Mouse (Mus musculus) hindbrain, embryonic 13.5 days (tissue): ENCODE results near the gene Antxr2. TPM values are rescaled to one million over a fixed set of nuclear protein-coding genes. Genes with fewer than 3 reads are reported as not detected.
A peak's percentile ranks its signal among the peaks of the same experiment; 100 is the strongest.

Experiments used
- ATAC-seq: fragments of 200-750 bp; cut with Nextera tagmentation; 2 replicates; pipeline ENCODE4 v1.8.0; 2017; ENCODE audit warnings: moderate TSS enrichment; ENCODE audit not compliant: low FRiP score
- H3K27ac ChIP-seq: fragments of 300-500 bp; sonication (generic); 2 replicates; pipeline ENCODE4 v1.5.1; 2015; ENCODE audit warnings: inconsistent platforms, mild to moderate bottlenecking, moderate library complexity
- H3K27me3 ChIP-seq: fragments of 300-500 bp; sonication (generic); 2 replicates; pipeline ENCODE4 v1.6.1; 2015; ENCODE audit warnings: mild to moderate bottlenecking, inconsistent platforms
- H3K36me3 ChIP-seq: fragments of 300-500 bp; sonication (generic); 2 replicates; pipeline ENCODE4 v1.6.1; 2015; ENCODE audit warnings: mild to moderate bottlenecking, inconsistent platforms
- H3K4me1 ChIP-seq: fragments of 300-500 bp; sonication (generic); replicated peaks from 2 replicates; pipeline ENCODE4 v1.6.1; 2015; ENCODE audit warnings: inconsistent platforms
- H3K4me2 ChIP-seq: fragments of 300-500 bp; sonication (generic); 2 replicates; pipeline ENCODE4 v1.6.1; 2015; ENCODE audit warnings: inconsistent platforms, mild to moderate bottlenecking, moderate library complexity
- H3K4me3 ChIP-seq: fragments of 300-500 bp; sonication (generic); 2 replicates; pipeline ENCODE4 v1.5.1; 2015; ENCODE audit warnings: mild to moderate bottlenecking, inconsistent platforms
- H3K9ac ChIP-seq: fragments of 300-500 bp; sonication (generic); 2 replicates; pipeline ENCODE4 v1.6.1; 2015; ENCODE audit warnings: mild to moderate bottlenecking, inconsistent platforms
- H3K9me3 ChIP-seq: fragments of 300-500 bp; sonication (generic); 2 replicates; pipeline ENCODE4 v1.6.1; 2016; ENCODE audit warnings: inconsistent platforms
- WGBS: fragments of 180-500 bp; shearing (Covaris S2); methylation state at CpG from one replicate; pipeline ENCODE4 v1.1.7; 2015; 5-methylcytosine and 5-hydroxymethylcytosine counted together
- polyA plus RNA-seq: library from polyadenylated mRNA; unstranded; fragments of >200 nt; fragmentation: Nextera tagmentation; extraction: Ambion mirVana; gene quantifications from 2 replicates; pipeline ENCODE4 v1.2.1, GENCODE M21; 2015

Antxr2 gene
- polyA plus RNA-seq, 1 experiment from 2014 or later = 4.6 TPM

DNA sequence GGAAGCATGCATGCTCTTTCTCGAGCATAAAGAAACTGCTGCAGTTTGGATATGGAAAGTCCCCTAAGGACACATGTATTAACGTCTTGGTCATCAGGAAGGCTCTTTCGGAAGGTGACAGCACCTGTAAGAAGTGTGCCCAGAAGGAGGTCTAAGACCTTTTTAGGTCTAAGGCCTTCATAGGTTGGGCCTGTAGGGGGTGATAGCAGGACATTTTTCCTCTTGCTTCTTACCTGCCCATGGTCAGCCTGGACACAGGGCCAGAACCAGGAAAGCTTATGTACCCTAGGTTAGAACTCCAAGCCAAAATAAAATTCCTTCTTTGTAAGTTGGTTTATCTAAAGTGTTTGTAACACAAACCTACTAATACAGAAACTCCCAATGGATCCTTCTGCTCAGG is 83.6 kb downstream of the Antxr2 start:
- Histone ChIP-seq H3K27ac (no peak overlapping the region), H3K4me1 (no peaks in the 10 kb centered on the region), H3K9ac (no peak overlapping the region), H3K9me3 (no peaks in the 10 kb centered on the region), H3K4me2 (no peak overlapping the region), H3K4me3 (no peak overlapping the region), H3K36me3 (no peaks in the 10 kb centered on the region), H3K27me3 (no peaks in the 10 kb centered on the region)
- no peak for ATAC-seq
- 77% methylated on average over 3 of the region's 3 CpGs for WGBS

DNA sequence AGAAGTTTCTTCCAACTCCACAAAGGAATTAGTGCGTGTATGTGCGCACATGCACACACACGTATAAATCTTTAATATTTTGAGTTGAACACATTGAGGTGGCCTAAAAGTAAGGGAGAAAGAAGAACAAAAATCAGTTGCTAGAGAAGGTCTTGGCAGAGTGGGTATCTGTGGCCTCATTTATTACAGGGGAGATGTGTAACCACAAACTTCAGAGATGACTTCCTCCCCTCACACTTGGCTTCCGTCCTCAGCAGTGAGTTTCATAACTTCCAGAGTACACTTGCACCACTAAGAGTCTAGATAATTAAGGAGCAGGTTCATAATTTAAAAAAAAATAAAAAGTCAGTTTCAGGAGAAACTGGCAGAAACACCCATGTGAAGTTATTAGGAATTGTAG is 84.6 kb downstream of the Antxr2 start:
- no peaks in the 10 kb centered on the region for H3K4me1 ChIP-seq
- H3K27ac ChIP-seq = no peak overlapping the region
- H3K27me3 ChIP-seq = no peaks in the 10 kb centered on the region
- no peak overlapping the region for H3K4me2 ChIP-seq
- no peak overlapping the region for H3K4me3 ChIP-seq
- ATAC-seq = no peak
- no peaks in the 10 kb centered on the region for H3K9me3 ChIP-seq
- WGBS = 96% methylated on average over 4 of the region's 4 CpGs
- no peak overlapping the region for H3K9ac ChIP-seq
- no peaks in the 10 kb centered on the region for H3K36me3 ChIP-seq

DNA sequence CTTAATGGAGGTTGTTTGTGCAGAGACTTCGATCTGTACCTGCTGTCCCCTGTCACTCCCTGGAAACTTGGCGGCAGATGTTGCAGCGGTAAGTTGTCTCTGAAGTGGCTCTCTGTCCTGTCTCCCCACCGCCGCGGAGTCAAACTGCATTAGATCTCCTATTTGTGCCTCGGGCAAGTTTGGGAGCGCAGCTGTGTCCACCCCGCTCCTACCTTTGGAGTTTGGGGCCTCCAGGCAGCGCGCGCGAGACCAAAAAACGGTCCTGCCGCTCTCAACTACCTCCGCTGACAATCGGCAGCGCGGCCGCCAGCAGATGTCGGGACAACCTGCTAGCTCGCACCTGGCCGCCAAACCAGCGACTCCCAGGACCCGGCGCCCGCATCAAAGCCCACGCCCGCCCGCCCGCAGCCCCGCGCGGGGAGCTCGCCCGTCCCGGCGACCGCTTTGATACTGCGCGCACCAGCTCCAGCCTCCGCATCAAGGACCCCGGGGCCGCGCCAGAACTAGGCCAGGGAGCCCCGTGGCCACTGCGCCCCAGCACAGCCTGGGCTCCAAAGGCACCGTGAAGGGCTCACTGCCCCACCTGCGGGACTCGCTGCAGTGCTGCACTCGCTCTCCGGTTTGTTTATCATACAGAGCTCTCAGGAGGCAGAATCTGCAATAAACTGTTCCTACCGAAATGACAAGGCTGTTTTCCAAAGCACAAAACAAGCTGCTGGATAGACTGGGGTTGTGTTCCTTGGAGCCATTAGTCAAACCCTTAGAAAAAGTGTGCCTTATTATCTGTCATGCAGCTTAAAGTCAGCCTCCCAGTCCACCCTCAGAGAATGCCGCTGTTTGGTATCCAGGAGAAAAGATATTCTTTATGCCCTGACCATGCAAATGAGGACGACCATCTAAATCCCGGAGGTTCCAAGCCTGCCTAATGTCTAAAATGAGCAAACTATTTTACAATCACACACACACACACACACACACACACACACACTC is 95.4 kb downstream of the Antxr2 start:
- H3K36me3 ChIP-seq = no peaks in the 10 kb centered on the region
- 4% methylated on average over 56 of the region's 56 CpGs for whole genome bisulfite sequencing
- H3K27me3 ChIP-seq = peaks cover 12% of the 10 kb centered on the region
- peak overlapping the region; percentile 55 for H3K4me3 ChIP-seq
- H3K27ac ChIP-seq = no peak overlapping the region
- peak overlapping the region; percentile 93 for H3K4me2 ChIP-seq
- peaks cover 9% of the 10 kb centered on the region for H3K4me1 ChIP-seq
- ATAC-seq = peak; percentile 90
- no peaks in the 10 kb centered on the region for H3K9me3 ChIP-seq
- peak overlapping the region; percentile 70 for H3K9ac ChIP-seq

DNA sequence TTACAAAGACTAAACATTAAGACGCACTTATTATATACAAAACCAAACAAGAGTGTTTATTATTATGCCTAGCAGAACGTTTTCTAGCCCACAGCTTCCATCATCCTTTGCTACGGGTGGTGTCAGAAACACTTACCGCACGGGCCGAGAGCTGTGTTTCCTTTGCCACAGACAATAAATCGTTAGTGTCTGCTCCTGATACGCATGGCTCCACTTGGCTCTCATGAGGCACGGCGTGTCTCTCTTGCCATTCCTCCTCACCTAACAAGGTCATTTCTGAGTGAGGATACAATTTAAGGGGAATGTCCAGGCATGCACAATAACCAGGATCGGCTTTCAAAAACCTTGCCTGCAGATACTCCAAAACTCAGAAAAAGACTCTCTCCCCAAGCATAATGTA is 113.2 kb downstream of the Antxr2 start:
- Histone ChIP-seq H3K9me3 (no peaks in the 10 kb centered on the region), H3K9ac (no peak overlapping the region), H3K27ac (no peak overlapping the region), H3K4me1 (no peaks in the 10 kb centered on the region), H3K4me2 (no peak overlapping the region), H3K27me3 (no peaks in the 10 kb centered on the region), H3K36me3 (no peaks in the 10 kb centered on the region), H3K4me3 (no peak overlapping the region)
- no peak for ATAC-seq
- WGBS = 72% methylated on average over 11 of the region's 11 CpGs

DNA sequence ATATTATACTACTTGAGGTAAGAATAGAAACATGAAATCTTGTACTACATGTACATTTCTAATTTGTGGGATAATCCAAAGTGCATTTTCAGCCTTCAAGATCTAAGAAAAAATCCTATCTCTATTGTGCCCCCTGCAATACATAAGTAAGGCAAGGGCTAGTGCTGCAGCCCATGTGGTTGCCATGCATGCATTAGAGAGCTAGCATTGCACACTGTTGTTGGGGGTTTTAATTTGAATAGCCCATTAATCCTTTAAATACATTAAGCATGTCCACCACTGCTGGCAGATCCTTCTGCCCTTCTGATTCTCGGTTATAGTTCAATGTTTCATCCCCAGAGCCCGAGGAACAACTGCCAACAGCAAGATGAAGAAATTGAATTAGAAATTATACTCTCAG is 116.0 kb downstream of the Antxr2 start:
- Histone ChIP-seq H3K27ac (no peak overlapping the region), H3K4me3 (no peak overlapping the region), H3K9me3 (no peaks in the 10 kb centered on the region), H3K4me1 (no peaks in the 10 kb centered on the region), H3K27me3 (no peaks in the 10 kb centered on the region), H3K4me2 (no peak overlapping the region), H3K36me3 (no peaks in the 10 kb centered on the region), H3K9ac (no peak overlapping the region)
- 67% methylated on average over 2 of the region's 2 CpGs for WGBS
- ATAC-seq = no peak

DNA sequence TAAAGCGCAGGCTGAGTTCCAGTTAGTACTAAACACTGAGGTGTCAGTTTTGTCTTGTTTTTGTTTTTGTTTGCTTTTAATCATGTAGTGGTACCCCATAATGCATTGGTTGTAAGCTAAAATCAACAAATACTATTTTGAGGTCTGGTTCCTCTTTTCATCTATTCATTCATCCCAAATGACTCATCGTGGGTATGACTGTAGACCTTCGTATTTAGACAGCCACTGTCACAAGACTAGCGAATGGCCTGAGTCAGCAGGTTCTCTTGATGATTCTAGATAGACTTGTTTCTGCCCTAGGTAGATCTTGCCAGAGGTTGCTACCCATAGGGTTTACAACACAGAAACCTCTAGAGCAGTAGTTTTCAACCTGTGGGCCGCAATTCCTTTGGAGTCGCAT is 116.9 kb downstream of the Antxr2 start:
- Histone ChIP-seq H3K27me3 (no peaks in the 10 kb centered on the region), H3K4me3 (no peak overlapping the region), H3K9me3 (no peaks in the 10 kb centered on the region), H3K27ac (no peak overlapping the region), H3K9ac (no peak overlapping the region), H3K4me1 (no peaks in the 10 kb centered on the region), H3K4me2 (no peak overlapping the region), H3K36me3 (no peaks in the 10 kb centered on the region)
- ATAC-seq = no peak
- 93% methylated on average over 6 of the region's 6 CpGs for WGBS

DNA sequence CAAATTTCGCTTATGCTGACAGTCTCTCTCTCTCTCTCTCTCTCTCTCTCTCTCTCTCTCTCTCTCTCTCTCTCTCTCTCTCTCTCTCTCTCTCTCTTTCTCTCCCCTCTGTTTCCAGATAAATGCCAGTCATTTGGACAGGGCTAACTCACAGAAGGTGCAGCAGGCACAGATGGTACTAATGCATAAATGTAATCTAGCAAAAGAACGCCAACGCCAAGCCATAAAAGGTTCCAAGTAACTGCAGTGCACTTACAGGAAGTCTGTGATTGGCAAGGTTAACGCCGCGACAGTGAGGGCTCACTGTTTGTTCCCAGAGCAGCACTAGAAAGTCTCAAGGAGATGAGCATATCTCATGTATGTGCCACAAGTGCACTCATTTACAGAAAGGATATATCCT is 123.4 kb downstream of the Antxr2 start:
- H3K9ac ChIP-seq = no peak overlapping the region
- H3K27me3 ChIP-seq = no peaks in the 10 kb centered on the region
- no peaks in the 10 kb centered on the region for H3K4me1 ChIP-seq
- 68% methylated on average over 6 of the region's 6 CpGs for WGBS
- H3K4me3 ChIP-seq = no peak overlapping the region
- ATAC-seq = no peak
- H3K9me3 ChIP-seq = no peaks in the 10 kb centered on the region
- no peak overlapping the region for H3K27ac ChIP-seq
- H3K36me3 ChIP-seq = no peaks in the 10 kb centered on the region
- no peak overlapping the region for H3K4me2 ChIP-seq

DNA sequence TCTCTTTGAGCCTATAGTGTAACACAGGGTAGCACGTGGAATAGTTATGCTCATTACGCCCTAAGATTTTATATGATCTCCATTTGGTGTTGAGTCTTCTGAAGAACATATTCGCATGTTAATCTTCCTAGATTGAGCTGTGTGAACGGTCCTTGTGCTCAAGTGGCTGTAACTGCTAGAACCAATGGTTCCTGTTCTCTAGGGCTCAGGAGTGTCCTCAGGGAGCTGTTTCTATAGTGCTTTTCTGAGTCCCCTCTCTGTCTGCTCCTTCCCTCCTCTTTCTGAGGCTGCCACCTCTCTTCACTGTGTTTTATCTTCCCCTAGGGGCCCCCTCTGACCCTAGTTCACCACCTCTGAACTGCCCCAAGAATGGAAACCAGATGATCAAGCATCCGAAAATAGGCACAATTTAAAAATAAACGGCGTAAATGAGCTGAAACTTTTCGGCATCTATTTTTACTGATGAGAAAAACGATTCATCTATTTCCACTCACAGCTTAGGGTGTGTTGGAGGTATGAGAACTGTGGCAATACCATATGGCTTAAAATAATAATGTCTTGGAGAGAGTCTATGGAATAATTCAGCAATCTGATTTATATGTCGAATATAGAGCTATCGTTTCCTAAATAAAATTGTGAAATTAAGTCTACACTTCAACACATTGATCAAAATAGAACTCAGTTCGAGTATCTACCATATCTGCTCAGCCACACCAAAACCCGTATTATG is 124.1 kb downstream of the Antxr2 start:
- no peak for ATAC-seq
- no peaks in the 10 kb centered on the region for H3K36me3 ChIP-seq
- H3K27me3 ChIP-seq = no peaks in the 10 kb centered on the region
- H3K4me1 ChIP-seq = no peaks in the 10 kb centered on the region
- no peak overlapping the region for H3K27ac ChIP-seq
- no peak overlapping the region for H3K4me2 ChIP-seq
- H3K9ac ChIP-seq = no peak overlapping the region
- WGBS = 86% methylated on average over 13 of the region's 13 CpGs
- H3K4me3 ChIP-seq = no peak overlapping the region
- no peaks in the 10 kb centered on the region for H3K9me3 ChIP-seq

DNA sequence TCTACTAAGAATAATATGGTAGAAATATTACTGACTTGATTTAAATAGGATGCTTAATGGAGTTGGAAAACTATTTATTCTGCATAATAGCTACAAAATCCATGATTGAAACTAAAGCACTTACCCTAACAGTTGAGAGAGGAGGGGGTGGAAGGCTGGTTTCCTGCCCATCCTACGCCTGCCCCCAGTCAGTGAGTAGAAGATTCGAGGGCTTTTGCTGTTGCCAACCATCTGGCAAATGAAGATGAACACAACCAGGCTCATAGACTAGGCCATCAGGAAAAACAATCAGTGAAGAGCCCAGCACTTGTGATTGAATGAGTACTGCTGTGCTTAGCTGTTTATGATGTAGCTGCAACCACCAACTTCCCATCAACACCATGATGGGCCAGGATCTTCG is 125.0 kb downstream of the Antxr2 start:
- Histone ChIP-seq H3K27ac (no peak overlapping the region), H3K36me3 (no peaks in the 10 kb centered on the region), H3K9me3 (no peaks in the 10 kb centered on the region), H3K4me1 (no peaks in the 10 kb centered on the region), H3K9ac (no peak overlapping the region), H3K4me3 (no peak overlapping the region), H3K4me2 (no peak overlapping the region), H3K27me3 (no peaks in the 10 kb centered on the region)
- no peak for ATAC-seq
- 85% methylated on average over 3 of the region's 3 CpGs for WGBS

DNA sequence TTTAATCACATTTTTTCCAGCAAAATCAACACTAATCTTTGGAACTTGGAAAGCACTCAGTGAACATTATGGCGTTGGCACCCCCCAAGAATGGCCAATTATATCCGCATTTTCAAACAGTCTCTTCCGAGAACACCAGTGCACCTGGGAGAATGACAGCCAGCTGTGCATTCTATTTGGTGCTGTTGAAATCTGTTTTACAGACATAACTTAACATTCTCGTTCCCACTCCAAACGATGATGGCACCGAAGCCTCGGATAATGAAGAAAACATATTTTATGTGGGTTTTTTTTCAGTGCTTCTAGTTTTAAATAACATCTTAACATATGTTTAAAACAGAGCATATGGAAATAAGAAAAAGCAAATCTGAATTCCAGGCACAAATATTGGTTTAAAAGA is 129.7 kb downstream of the Antxr2 start:
- no peaks in the 10 kb centered on the region for H3K4me1 ChIP-seq
- no peaks in the 10 kb centered on the region for H3K36me3 ChIP-seq
- H3K9me3 ChIP-seq = no peaks in the 10 kb centered on the region
- H3K27ac ChIP-seq = no peak overlapping the region
- no peak overlapping the region for H3K9ac ChIP-seq
- no peak overlapping the region for H3K4me3 ChIP-seq
- 87% methylated on average over 7 of the region's 7 CpGs for WGBS
- no peaks in the 10 kb centered on the region for H3K27me3 ChIP-seq
- no peak for ATAC-seq
- no peak overlapping the region for H3K4me2 ChIP-seq

DNA sequence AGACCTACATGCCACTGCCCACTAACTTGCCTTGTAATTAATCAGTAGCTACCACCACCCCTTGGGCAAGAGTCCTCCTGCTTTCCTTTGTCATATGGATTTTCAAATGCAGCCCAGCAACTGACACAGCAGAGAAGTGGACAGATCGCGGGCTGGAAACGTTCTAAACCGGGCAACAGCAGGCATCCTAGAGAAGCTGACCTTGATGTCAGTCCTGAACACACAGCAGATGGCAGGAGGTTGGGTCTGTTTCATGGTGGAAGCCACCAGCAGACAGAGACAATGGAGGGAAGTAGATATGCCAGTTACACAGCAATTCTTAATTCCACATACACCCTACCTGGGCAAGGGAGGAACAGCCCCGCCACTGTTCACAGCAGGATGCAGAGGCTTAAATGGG is 131.5 kb downstream of the Antxr2 start:
- no peak overlapping the region for H3K27ac ChIP-seq
- no peak overlapping the region for H3K4me3 ChIP-seq
- 87% methylated on average over 5 of the region's 5 CpGs for WGBS
- ATAC-seq = no peak
- no peak overlapping the region for H3K4me2 ChIP-seq
- no peak overlapping the region for H3K9ac ChIP-seq
- peaks cover 9% of the 10 kb centered on the region for H3K9me3 ChIP-seq
- no peaks in the 10 kb centered on the region for H3K27me3 ChIP-seq
- no peaks in the 10 kb centered on the region for H3K36me3 ChIP-seq
- no peaks in the 10 kb centered on the region for H3K4me1 ChIP-seq

DNA sequence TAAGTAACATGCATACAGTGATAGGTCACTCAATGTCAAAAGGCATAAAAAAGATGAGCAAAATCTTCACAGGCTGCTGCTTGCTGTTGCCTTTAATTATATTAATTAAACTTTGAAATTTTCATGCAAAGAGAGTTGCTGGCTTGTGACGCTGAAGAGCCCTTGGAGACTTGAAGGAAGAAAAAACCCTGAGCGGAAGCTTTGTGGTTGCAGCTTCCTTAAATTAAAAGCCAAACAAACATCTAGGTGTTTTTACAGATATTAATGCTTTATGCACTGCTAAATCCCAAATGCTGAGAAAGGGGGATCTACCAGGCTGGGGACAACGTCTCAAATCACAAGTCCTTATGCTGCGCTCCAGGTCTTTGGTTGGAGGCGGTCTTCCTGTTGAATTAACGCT is 145.4 kb downstream of the Antxr2 start:
- H3K4me1 ChIP-seq = no peaks in the 10 kb centered on the region
- H3K27me3 ChIP-seq = no peaks in the 10 kb centered on the region
- H3K27ac ChIP-seq = no peak overlapping the region
- ATAC-seq = no peak
- WGBS = 90% methylated on average over 6 of the region's 6 CpGs
- H3K9me3 ChIP-seq = no peaks in the 10 kb centered on the region
- no peak overlapping the region for H3K4me3 ChIP-seq
- H3K4me2 ChIP-seq = no peak overlapping the region
- no peaks in the 10 kb centered on the region for H3K36me3 ChIP-seq
- no peak overlapping the region for H3K9ac ChIP-seq

DNA sequence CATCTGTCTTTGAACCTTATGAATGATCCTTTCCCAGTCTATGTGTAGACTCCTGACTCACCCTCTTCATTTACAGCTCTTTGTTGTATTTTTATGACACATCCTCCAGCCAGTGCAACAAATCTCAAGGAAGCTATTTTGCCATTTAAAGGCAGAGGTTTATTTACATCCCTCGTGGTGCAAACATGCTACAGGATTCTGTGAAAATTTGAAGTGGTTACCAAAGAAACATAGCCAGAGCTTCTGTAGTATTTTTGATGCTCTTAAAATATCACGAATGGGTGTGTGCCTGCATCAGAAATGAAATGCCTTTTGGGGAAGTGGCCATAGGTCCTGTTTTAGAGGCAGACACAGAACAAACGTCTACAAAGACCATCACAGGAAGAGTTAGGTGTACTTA is 146.7 kb downstream of the Antxr2 start:
- ATAC-seq = no peak
- WGBS = 85% methylated on average over 3 of the region's 3 CpGs

More for the DNA sequence above, 146.7 kb downstream of the Antxr2 start:
- H3K4me2 ChIP-seq = no peak overlapping the region
- no peaks in the 10 kb centered on the region for H3K9me3 ChIP-seq
- H3K4me3 ChIP-seq = no peak overlapping the region
- H3K27me3 ChIP-seq = no peaks in the 10 kb centered on the region
- no peak overlapping the region for H3K9ac ChIP-seq
- H3K27ac ChIP-seq = no peak overlapping the region
- no peaks in the 10 kb centered on the region for H3K4me1 ChIP-seq
- no peaks in the 10 kb centered on the region for H3K36me3 ChIP-seq
